Mouse (Mus musculus): ENCODE data around the gene Spata25. TPM values are rescaled to one million over a fixed set of nuclear protein-coding genes. Genes with fewer than 3 reads are reported as not detected.
A peak's percentile ranks its signal among the peaks of the same experiment; 100 is the strongest.

The Spata25 gene
- polyA plus RNA-seq, 1 experiment from 2014 or later: not detected

DNA sequence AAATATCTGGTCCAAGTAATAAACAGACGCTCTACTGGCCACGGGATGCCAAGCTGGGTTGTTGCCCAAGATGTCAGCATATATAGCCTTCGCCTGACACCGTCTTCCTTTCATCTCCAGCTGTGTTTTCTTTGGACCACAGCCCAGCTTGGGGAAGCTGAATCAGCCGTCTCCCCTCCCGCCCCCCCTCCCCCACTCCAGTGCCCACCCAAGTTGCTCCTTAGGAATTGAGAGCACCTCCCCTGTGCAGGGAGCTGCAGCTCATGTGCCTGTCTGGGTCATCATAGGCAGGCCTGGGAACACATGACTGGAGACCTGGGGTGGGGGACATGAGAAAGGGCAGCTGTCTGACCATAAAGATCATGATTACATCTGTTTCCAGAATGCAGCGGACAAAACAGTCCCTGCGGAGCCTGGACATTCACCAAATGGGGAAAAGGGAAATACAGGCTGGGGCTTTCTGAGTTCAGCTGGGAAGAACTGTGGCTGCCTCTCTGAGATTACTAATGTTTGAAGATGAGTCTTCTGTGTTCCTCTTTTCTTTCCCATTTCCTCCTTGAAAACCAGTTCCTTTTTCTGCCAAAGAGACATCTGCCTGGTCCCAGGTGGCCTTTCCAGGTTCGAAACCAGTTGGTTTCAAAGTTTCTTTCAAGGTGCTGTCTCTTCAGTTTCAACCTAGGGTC, 34.0 kb upstream of the Spata25 start:
- no peak overlapping the region for H3K4me3 ChIP-seq (ENCODE audit: low read depth, low read length)
- no peak overlapping the region for H3K9ac ChIP-seq (ENCODE audit: low read length)
- H3K4me1 ChIP-seq (replicated peaks; ENCODE audit: control insufficient read depth, insufficient read depth): peaks cover 4% of the 10 kb centered on the region
- WGBS: 21% methylated on average over 9 of the region's 9 CpGs
- H3K36me3 ChIP-seq (ENCODE audit: control insufficient read depth, insufficient read depth, low read length): no peaks in the 10 kb centered on the region
- TF ChIP-seq CTCF (IDR thresholded peaks at IDR 0.05; ENCODE audit: low read depth) (no peak), EP300 (optimal IDR thresholded peaks at IDR 0.05) (peak; percentile 32)
- peak overlapping the region; percentile 75 for H3K27ac ChIP-seq (replicated peaks)
- H3K9me3 ChIP-seq (ENCODE audit: control insufficient read depth, low read length): no peaks in the 10 kb centered on the region
- no peaks in the 10 kb centered on the region for H3K27me3 ChIP-seq (ENCODE audit: control insufficient read depth, insufficient read depth, low read length)
- H3K4me2 ChIP-seq (replicated peaks; ENCODE audit: low read depth): no peak overlapping the region
- DNase-seq (ENCODE audit: low spot score) (peak; percentile 59), ATAC-seq (ENCODE audit: low FRiP score, low TSS enrichment) (peak; percentile 81; the same call in 1 of the 2 replicates)

DNA sequence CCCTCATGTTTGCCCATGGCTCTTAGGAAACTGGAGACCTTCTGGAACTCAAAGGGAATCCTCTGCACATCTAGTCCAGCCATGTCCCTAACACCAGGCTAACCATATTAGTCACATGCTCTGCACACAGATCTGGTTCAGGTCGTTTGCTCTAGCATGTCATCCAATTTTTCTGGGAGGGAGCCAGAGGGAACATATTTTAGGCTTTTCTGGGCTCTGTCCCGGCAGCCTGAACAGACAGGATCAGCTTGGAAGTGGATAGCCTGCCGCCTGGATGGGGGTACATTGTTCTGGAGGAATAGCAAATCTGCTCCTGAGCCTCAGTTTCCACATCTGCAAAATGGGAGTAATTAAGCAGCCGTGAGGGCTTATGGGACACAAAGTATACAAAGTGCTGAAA, 32.8 kb upstream of the Spata25 start:
- H3K4me3 ChIP-seq (ENCODE audit: low read depth, low read length): no peak overlapping the region
- ATAC-seq (ENCODE audit: low FRiP score, low TSS enrichment) (no peak), DNase-seq (ENCODE audit: low spot score) (no peak)
- no peaks in the 10 kb centered on the region for H3K27me3 ChIP-seq (ENCODE audit: control insufficient read depth, insufficient read depth, low read length)
- 44% methylated on average over 4 of the region's 4 CpGs for WGBS
- no peak overlapping the region for H3K4me2 ChIP-seq (replicated peaks; ENCODE audit: low read depth)
- no peak overlapping the region for H3K27ac ChIP-seq (replicated peaks)
- no peaks in the 10 kb centered on the region for H3K36me3 ChIP-seq (ENCODE audit: control insufficient read depth, insufficient read depth, low read length)
- H3K9me3 ChIP-seq (ENCODE audit: control insufficient read depth, low read length): no peaks in the 10 kb centered on the region
- no peak for TF ChIP-seq CTCF (IDR thresholded peaks at IDR 0.05; ENCODE audit: low read depth)
- TF ChIP-seq EP300 (optimal IDR thresholded peaks at IDR 0.05): no peak
- no peak overlapping the region for H3K9ac ChIP-seq (ENCODE audit: low read length)
- H3K4me1 ChIP-seq (replicated peaks; ENCODE audit: control insufficient read depth, insufficient read depth): peaks cover 8% of the 10 kb centered on the region; the same call in 1 of the 2 replicates

DNA sequence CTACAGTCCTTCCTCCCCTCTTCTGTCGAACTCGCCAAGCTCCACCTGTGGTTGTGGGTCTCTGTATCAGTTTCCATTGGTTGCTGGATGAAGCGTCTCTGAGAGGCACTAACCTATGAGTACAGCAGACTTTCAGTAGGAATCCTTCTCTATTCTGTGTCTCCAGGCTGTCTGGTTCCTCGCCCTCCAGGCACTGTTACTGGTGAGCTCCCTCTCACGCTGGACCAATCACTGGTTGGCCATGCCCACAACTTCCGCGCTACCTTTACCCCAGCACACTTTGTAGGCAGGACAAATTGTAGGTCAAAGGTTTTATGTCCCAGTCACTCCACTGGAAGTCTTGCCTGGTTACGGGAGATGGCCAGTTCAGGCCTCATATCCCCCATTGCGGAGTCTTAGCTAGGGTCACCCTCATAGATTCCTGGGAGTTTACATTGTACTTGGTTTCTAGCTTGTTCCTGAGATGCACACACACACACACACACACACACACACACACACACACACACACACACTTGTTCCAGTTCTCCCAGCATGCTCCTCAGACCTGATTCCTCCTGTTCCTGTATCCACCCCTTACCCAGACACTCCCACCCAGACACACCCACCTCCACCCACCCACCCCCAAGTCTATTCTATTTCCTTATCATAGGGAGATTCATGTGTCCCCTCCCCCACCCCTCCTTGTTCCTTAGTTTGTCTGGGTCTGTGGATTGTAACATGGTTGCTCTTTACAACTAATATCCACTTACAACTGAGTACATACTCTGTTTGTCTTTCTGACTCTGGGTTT, 31.5 kb upstream of the Spata25 start:
- Histone ChIP-seq H3K9ac (ENCODE audit: low read length) (no peak overlapping the region), H3K36me3 (ENCODE audit: control insufficient read depth, insufficient read depth, low read length) (no peaks in the 10 kb centered on the region), H3K4me2 (replicated peaks; ENCODE audit: low read depth) (no peak overlapping the region), H3K27me3 (ENCODE audit: control insufficient read depth, insufficient read depth, low read length) (no peaks in the 10 kb centered on the region), H3K4me1 (replicated peaks; ENCODE audit: control insufficient read depth, insufficient read depth) (peaks cover 8% of the 10 kb centered on the region; the same call in 1 of the 2 replicates), H3K4me3 (ENCODE audit: low read depth, low read length) (no peak overlapping the region), H3K9me3 (ENCODE audit: control insufficient read depth, low read length) (no peaks in the 10 kb centered on the region), H3K27ac (replicated peaks) (no peak overlapping the region)
- no peak for TF ChIP-seq EP300 (optimal IDR thresholded peaks at IDR 0.05)
- TF ChIP-seq CTCF (IDR thresholded peaks at IDR 0.05; ENCODE audit: low read depth): no peak
- ATAC-seq (ENCODE audit: low FRiP score, low TSS enrichment) (peak; percentile 53), DNase-seq (ENCODE audit: low spot score) (peak; percentile 30)
- 68% methylated on average over 9 of the region's 9 CpGs for WGBS

- ATAC-seq (ENCODE audit: low FRiP score, low TSS enrichment): no peak
- Histone ChIP-seq H3K9me3 (ENCODE audit: control insufficient read depth, low read length) (no peaks in the 10 kb centered on the region), H3K36me3 (ENCODE audit: control insufficient read depth, insufficient read depth, low read length) (no peaks in the 10 kb centered on the region), H3K27ac (replicated peaks) (no peak overlapping the region), H3K4me2 (replicated peaks; ENCODE audit: low read depth) (no peak overlapping the region), H3K4me3 (ENCODE audit: low read depth, low read length) (no peak overlapping the region), H3K9ac (ENCODE audit: low read length) (no peak overlapping the region), H3K4me1 (replicated peaks; ENCODE audit: control insufficient read depth, insufficient read depth) (peaks cover 8% of the 10 kb centered on the region; the same call in 1 of the 2 replicates), H3K27me3 (ENCODE audit: control insufficient read depth, insufficient read depth, low read length) (no peaks in the 10 kb centered on the region)
- TF ChIP-seq CTCF (IDR thresholded peaks at IDR 0.05; ENCODE audit: low read depth) (no peak), EP300 (optimal IDR thresholded peaks at IDR 0.05) (no peak)
- 77% methylated on average over 2 of the region's 2 CpGs for WGBS
- DNase-seq (ENCODE audit: low spot score): no peak
Measured at GRCm38 (mm10) chr2:164859155-164859554, 30.8 kb upstream of the Spata25 start.

- DNase-seq (ENCODE audit: low spot score) (no peak), ATAC-seq (ENCODE audit: low FRiP score, low TSS enrichment) (no peak)
- Histone ChIP-seq H3K4me2 (replicated peaks; ENCODE audit: low read depth) (peak overlapping the region; percentile 82), H3K4me1 (replicated peaks; ENCODE audit: control insufficient read depth, insufficient read depth) (peaks cover 8% of the 10 kb centered on the region; the same call in 1 of the 2 replicates), H3K9ac (ENCODE audit: low read length) (no peak overlapping the region; the same call in 1 of the 2 replicates), H3K4me3 (ENCODE audit: low read depth, low read length) (peak overlapping the region; percentile 54), H3K27me3 (ENCODE audit: control insufficient read depth, insufficient read depth, low read length) (no peaks in the 10 kb centered on the region), H3K9me3 (ENCODE audit: control insufficient read depth, low read length) (no peaks in the 10 kb centered on the region), H3K27ac (replicated peaks) (0 out of 2 replicates have a peak overlapping the region, but pooled peaks have one; percentile 45), H3K36me3 (ENCODE audit: control insufficient read depth, insufficient read depth, low read length) (no peaks in the 10 kb centered on the region)
- 18% methylated on average over 19 of the region's 19 CpGs for WGBS
- TF ChIP-seq CTCF (IDR thresholded peaks at IDR 0.05; ENCODE audit: low read depth): no peak
- no peak for TF ChIP-seq EP300 (optimal IDR thresholded peaks at IDR 0.05)
Measured at GRCm38 (mm10) chr2:164857842-164858553, 29.7 kb upstream of the Spata25 start.
